Mouse (Mus musculus) testis, postnatal 14 days (tissue): ENCODE data around the gene Immt.

Experiments
- DNase-seq: peaks from one replicate; pipeline ENCODE4 v3.0.0; 2021; ENCODE audit warnings: low spot score

Gene Immt

DNA sequence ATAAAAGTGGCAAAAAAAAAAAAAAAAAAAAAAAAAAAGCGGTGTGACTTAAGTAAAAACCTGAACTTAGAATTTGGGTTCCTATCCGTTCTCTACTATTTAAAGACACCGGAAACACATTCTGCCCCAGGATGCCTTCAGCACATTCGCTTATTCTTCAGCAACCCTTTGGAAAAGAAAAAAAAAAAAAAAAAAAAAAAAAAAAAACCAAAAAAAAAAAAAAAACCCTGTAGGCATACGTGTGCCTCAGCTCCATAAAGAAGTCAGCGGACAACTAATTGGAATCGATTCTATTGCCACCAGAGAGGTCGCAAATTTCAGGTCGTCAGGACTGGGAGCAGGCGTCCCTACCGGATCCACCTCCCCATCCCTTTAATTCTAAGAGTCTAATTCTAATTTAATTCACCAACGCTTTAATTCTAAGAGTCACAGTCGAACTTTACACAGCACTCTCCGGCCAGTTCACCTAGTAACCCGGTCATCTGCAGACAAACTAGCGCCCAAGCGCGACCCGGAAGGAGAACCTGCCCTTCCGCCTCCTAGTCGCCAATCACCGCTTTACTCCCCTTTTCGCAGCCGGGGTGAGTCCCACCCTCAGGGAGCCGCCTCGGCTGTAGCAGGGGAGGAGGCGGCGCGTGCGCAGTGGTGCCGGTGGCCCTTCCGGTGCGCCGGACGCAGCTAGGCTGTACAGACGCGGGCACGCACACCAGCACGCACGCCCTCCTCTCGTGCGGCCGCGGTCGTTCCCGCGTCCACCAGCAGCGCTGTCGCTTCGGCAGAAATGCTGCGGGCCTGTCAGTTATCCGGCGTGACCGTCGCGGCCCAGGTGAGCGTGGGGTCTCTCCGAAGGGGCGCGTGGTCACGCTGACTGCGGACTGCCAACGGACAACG lies at the start of gene Immt:
Immt (plus strand) TSS at position 642 of the 891 bp plus-strand sequence.
- DNase-seq: peak; percentile 99

DNA sequence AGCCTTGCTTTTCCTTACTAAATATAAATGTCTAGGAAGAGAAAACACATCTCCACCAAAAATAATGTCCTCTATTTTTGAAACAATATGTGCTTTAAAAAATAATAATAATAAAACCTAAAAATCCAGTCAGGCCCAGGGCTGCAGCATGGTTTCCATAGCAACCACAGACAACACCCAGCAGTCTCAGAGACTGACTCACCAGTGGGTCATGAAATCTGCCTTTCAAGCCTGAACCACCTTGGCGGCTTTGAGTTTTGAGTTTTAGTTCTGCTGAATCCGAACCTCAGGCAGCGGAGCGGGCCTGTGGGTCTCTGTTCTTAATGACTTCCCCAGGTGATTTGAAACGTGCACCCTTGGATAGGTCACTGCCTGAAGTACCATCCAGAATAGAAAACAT lies 48.0 kb upstream of the Immt start:
- no peak for DNase-seq

DNA sequence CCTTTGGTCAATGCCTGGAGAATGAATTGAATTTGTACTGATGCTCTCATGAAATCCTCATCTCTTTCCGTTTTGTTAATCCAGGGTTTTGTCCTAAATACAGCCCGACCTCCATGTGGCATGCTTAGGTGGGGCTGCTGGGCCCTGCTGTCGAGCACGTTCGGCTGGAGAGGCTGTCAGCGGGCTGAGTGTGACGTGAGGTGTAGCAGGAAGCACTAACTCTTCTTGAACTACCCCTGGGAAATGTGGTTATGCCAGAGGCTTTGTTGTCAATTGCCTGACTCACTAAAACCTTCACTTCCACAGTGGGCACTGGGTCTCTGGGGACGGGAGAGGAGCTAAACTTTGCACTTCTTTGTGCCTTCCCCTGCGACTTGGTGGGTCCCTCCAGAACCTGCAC lies 42.8 kb upstream of the Immt start:
- DNase-seq: no peak

DNA sequence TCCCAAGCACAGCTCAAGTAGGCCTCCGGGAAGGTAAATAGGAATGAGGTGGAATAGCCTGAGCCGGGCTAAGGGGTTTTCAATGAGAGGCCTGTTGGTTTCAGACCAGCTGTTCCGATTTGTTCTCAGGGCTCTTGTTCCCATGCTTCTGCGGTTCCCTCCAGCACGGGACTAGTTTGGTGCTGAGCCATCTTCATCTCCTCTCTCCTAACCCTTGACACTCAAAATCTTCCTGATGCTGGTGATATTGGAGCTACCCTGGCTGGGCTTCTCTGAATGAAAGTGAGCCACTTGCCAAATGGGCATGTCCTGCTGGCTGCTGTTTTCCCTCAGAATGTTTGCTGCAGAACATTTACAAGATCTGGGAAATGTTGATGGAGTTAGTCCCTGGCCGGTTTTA lies 39.4 kb upstream of the Immt start:
- no peak for DNase-seq

DNA sequence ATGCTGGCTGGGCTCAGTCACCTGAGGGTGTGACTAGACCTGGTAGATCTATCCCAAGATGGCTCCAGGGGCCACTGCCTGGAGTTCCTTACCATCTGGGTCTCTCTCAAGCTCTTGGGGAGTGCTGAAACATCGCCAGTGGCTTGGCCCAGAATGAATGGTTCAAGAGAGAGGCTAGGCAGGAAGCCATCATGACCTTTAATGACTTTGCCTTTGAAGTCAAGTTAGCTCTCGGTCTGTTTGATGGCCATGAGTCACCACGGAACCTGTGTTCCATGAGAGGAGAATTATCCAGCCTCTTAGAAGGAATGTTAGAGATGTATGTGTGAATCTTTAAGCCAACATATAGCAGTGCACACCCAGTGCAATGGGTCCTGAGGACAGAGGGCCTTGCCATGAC lies 31.7 kb upstream of the Immt start:
- no peak for DNase-seq

DNA sequence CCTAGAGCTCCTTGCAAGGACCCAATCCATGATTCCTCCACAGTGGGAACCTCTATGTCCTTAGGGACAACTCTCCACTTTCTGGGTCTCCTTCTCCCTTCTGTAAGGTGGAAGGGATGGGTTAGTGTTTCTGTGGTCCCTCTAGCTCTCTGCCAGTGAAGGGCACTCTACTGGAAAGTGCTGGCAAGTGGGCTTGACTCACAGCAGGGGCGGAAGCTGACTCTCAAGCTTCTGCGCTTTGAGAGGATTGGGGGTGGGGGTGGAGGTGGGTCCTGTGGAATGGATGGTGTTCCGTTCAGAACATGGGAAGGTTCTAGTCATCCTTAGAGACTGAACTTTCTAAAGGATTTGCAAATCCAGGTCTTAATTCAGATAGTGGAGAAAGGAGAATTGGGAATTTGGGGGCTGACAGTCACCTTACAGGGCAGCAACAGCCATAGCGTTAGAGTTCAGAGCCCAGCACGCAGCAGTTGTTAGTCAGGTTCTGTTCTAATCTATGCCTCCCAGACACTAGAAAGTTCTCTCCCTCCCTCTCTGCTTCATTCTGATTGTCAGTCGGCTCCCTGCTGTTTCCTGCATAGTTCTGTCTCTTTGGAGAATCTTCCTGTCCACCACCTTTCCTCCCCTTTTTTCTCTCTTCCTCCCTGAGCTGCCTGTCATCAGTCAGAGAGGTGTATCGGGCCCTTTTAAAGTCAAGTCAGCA lies 30.0 kb upstream of the Immt start:
- DNase-seq: no peak

DNA sequence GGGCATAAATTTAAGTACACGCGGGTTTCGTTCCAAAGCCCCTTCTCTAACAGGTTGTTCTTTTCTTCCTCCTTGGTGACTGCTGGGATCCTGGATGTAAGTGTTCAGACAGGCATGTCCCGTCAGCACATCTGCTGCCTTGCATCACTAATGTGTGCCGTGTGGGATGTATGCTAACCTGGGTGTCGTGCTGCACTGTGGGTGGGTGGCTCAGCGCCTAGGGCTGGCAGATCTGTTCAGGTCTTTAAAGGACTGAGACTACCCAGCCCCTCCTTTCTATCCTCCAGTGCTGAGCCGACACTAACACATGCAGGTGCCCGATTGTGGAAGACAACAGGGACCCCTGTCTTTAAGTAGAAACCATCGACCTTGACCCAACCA lies 29.4 kb upstream of the Immt start:
- DNase-seq: no peak

DNA sequence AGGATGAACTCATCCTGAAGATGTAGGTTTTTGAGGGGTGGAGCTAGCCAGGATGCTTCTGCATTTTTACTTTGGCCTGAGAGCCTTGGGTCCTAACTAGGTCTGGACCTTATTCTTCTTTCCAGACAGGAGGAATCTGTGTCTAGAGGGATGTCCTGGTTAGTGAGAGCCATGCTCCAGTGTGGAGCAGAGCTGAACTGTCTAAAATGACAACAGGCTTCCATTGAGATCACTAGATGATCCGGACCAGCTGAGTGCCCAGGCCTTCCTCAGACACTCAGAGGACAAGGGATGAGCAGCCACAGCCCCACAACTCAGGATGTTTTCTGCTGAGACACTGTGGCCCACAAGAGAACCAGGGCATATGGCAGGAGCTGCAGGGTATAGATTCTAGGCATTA lies 27.5 kb upstream of the Immt start:
- DNase-seq: no peak

DNA sequence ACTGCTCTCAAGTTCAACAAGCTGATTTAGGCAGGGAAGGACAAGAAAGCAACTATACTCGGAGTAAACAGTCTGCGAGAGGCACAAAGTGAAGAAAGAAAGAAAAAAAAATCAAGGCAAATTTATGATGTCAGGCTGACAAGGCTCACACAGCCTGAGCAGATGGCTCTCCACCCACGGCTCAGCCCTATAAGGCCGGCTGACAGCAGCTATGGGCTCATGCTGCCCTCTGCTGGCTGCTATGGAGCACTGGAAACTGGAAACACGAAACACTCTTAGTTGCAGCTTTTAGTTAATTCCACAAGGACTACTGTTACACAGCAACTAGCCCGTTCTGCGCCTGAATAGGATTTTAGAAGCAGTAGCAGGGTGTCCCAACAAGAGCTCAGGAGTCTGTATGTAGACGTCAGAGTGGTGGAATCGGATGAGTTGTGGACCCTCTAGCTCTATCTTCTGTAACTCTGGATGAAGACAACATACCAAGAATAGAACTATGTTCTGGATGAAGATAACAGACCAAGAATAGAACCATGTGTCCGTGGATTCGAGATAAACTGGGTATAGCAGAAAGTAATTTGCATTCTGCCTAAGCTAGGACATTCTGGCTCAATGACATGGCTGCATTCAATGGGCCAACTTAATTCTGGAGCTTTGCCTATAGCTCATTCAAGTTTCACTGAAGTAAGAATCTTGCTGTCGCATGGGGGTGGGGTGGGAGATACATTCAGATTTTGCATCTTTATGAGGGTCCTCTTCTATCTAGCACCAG lies 26.9 kb upstream of the Immt start:
- no peak for DNase-seq

DNA sequence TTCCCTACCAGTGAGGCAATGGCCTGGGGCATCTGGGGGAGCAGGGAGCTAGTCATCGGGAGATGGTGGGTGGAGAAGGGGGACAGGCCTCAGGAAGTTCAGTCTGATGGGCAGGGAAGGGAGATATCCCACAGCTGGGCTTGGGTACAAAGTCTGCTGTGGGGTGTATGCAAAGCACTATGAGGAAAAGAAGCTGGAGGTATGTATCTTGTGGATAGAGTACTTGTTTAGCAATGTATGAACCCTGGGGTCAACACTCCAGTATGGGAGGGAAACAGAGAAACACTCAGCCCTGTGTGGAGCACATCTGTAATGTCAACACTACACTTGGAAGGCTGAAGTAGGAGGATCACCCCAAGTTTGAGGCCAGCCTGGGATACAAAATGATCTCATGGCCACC lies 24.4 kb upstream of the Immt start:
- no peak for DNase-seq

DNA sequence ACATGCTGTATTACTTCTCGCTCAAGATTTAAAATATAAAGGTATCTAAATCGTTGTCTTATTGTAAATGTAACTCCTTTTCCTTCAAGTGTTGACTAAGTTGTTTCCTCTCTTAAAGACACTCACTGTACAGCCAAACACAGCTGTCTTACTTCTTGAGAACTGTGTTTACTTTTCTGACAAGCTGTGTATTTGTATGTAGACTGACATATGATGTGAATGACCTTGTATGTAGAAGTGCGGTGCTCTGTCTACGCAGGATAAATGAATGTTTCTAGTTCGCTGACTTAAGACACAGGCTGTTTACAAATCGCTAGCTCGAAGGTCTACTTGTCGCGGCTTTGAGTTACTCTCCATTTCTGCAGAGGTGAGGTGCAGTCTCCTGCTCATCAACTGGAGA lies 21.2 kb upstream of the Immt start:
- no peak for DNase-seq

DNA sequence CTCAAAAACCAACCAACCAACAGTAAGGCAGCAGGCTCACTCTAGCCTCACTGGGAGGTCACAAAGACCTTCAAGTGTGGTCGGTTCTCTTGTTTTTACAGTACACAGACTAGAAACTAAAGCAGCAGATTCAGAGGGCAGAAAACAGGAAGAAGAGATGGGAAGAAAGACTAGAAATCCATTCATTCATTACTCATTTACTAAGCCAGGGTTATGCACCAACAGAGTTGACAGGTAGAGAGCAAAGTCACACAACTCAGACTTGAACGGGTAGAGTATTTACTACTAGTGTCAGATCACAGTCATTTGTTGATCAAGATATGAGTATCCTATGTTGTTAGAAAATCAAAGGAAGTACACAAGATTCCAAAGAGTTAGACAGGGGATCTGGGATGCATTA lies 18.3 kb upstream of the Immt start:
- DNase-seq: no peak

DNA sequence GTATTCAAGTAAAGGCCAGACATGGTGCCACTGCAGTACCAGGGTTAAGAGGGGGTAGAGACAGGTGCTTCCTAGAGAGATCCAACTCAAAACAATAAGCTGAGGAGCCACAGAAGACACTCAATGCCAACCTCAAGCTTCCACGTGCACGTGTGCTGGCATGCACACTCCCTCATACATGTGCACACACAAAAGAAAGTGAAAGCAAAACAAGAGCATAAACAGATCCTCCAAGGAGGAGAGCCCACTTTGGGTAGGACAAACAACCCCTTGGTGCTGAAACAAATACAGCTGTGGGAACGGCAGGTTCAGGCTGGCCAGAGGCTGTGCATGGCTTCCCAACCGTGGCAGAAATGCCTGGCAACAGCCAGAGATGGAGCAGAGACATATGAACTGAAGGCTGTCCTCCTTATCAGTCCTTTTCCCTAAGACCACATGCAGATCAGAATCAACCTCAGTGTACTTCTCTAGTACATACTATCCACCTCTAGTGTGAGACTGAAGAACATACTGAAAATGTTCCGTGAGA lies 11.3 kb upstream of the Immt start:
- DNase-seq: no peak

DNA sequence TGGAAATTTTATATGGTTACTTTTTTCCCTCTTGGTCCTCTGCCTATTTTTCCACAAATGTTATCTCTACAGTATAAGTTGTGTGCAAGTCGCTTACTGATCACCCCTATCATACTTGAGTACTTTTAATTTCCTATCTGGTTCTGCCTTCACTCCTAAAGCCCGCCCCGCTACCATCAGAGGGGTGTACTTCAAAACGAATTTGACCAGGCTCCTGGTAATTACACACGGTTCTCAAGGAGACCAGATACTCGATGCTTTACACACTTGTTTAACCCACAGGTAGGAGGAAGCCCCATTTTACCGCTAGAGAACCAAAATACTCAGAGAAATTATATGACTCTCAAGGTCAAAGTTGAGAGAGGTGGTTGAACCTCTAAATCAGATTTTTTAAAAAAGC lies 8.0 kb upstream of the Immt start:
- DNase-seq: no peak

DNA sequence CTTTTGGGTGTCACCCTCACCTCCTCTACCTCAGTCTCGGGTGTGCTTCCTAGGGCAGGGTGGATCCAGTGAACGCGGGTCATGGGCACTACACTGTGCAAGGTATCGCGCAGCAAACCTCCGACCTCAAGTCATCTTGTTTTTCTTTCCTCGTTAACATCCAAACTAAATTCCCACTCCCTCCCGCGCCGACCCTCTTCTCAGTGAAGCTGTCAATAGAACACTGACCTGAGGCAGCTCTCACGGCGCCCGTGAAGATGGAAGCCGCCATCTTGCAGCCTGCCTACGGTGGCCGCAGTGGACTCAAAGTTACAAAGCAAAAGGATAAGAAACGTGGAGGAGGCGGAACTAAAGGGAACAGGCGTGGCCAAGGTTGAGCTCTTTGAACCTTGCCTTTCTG lies 7.6 kb upstream of the Immt start:
- peak; percentile 91 for DNase-seq

DNA sequence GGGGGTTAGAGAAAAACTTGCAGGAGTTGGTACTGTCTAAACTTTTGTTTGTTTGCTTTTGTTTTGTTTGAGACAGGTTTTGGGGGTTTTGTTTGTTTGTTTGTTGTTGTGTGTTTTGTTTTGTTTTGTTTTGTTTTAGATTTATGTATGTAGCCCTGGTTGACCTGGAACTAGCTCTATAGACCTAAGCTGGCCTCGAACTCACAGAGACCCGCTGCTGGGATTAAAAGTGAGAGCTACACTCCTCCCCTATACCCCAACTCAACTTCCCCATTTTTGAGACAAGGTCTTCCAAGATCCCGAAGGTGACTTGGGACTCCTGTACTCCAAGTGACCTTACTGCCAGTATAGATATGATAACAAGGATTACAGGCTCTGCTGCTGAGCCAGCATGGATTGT lies 7.2 kb upstream of the Immt start:
- no peak for DNase-seq

DNA sequence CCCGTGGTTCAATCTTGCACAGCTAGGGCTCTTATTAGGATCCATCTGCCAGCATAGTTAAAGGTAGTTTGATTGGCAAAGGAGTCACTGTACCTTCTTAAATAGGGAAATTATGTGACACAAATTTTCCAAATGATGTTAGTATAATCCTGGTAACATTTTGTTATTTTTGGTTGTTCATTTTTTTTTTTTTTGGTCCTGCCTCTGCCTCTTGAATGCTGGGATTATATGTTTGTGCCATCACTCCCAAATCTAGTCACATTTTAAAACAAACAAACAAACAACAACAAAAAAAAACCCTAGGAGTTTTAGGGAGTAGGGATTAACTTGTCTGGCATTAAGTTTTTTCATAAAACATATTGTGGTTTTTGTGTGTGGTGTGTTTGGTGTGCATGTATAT lies 4.3 kb upstream of the Immt start, which contains the start of gene Mrpl35:
Mrpl35 (minus strand) TSS at position 101 of the 400 bp plus-strand sequence.
- no peak for DNase-seq

DNA sequence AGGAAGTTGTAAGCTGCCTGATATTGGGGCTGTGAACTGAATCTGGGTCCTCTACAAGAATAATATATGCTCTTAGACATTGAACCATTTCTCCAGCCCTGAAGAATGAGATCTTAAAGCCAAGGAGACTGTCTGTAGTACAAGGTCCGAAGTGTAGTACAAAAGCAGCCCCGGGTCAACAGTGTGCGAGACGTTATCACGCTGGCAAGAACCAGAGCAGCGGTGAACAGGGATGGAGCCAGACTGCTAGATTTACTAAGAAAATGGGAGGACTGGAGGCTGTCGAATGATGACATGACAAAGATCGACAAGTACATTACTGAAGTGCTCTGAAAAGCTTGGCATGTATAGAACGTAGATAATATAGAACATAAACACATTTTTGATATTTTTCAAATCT lies 1.4 kb upstream of the Immt start:
- DNase-seq: no peak

DNA sequence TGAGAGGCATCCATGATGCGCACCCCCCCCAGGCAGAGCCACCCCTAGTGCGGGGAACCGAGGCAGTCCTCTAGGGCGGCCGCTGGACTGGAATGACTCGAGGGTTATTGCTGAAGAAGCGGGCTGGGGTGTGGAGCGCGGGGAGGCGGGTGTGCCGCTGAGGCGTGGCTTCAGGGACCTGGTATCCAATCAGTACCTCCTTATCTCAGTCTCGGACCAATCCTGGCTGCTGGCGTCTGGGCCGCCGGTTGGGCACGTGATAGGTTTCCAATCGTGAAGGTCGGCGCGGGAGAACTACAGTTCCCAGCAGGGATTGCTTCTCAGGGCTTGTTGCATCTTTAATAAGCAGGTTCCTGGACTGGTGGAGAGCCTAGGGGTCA lies 440 bp downstream of the Immt start:
- peak; percentile 96 for DNase-seq

DNA sequence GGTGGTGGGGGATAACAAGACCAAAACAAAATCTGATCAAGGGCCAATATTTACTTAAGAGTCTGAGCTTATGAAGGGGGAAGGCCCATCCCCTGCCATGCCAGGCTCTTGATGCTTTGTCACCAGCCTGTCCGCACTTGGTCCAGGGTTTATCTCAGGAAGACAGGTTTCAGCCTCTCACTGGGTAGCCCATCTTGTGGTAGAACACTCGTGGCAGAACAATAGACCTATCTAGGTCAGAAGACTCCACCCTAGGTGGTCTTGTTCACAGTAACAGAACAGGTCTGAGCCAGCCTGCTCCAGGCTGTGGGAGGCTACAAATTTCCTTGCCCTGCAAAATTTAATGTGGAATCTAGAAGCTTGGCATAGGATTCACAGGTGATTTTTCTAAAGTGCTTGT lies 5.7 kb downstream of the Immt start:
- DNase-seq: no peak

DNA sequence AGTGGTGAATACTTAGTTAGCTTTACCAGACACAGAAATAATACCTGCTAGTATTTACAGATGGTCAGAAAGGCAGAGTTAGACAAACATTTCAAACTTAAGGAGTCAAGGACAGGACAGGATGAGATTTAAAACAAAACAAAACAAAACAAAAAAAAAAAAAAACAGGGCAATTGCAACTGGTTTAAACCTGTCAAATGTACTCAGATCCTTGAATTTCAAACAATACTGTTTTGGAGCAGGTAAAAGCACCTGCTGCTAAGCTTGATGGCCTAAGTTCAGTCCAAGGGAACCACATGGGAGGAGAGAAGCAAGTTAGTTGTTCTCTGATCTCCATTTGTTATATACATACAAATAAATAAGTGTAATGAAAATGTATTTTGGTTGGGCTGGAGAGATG lies 8.7 kb downstream of the Immt start:
- DNase-seq: no peak

DNA sequence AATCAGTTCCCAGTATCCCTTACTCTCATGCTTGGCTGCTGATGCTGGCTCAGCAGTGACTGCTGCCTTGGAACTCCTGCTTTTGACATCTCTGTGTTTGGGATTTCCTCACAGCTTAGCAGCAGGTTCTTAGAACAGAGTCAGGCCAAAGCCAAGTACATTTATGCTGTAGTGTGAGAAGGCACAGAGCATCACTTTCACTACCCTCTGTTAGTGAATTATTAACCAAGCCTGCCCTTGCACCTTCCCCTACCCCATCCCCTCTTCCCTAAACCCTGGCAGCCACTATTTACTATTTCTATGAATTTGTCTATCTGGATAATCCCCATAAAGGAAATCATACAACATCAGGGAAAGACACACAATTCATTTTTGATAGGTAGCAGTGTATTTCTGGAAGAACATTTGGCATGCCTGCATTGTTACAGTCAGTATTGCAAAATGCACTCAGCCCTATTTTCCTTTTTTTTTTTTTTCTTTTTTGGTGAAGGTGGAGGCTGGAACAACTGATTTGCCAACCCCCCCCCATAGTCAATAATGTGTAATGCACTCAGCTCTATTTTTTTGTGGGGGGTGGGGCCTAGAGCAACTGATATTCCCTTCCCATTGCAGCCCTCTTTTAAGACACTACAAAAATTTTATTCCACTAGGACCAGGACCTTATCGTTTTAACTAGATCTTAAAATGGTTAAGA lies 9.6 kb downstream of the Immt start:
- DNase-seq: no peak
